Mouse (Mus musculus): ENCODE data around the gene Helt. TPM values are rescaled to one million over a fixed set of nuclear protein-coding genes. Genes with fewer than 3 reads are reported as not detected.
"Not testable (repeated sequence)": the region's sequence is repeated elsewhere in the genome, so short reads cannot be mapped to it uniquely, and the experiment has no call there.

The Helt gene
- polyA plus RNA-seq, 1 experiment from 2014 or later = not detected

DNA sequence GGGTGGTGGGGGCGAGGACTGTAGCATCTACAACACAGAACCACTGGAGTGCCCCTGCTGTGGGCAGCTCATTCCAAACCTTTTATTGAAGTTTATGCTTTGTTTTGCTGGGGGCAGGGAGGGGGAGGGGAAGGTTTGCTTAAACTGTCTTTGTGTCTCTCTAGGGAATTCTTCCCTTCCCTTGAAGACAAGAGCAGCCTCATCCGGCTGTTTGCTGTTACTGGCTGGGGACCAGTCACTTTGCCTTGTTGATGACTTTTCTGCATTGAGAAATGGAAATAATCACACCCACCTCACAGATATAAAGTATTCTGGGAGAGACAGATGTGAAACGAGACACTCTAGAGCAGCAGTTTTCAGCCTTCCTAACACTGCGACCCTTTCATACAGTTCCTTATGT lies 27.7 kb downstream of the Helt start:
- Histone ChIP-seq H3K9me3 (ENCODE audit: control insufficient read depth, low read length) (no peaks in the 10 kb centered on the region), H3K36me3 (ENCODE audit: control insufficient read depth, insufficient read depth, low read length) (no peaks in the 10 kb centered on the region), H3K4me2 (ENCODE audit: low read length) (no peak overlapping the region), H3K9ac (ENCODE audit: low read length) (no peak overlapping the region), H3K4me3 (ENCODE audit: low read depth, low read length) (no peak overlapping the region), H3K27ac (ENCODE audit: low read depth) (no peak overlapping the region), H3K4me1 (replicated peaks; ENCODE audit: control insufficient read depth, insufficient read depth, low read length) (no peaks in the 10 kb centered on the region), H3K27me3 (replicated peaks; ENCODE audit: control insufficient read depth, insufficient read depth, low read length) (no peaks in the 10 kb centered on the region)
- DNase-seq (ENCODE audit: low spot score) (no peak), ATAC-seq (replicated peaks; ENCODE audit: low FRiP score, low TSS enrichment, low read depth) (no peak)
- 49% methylated on average over 4 of the region's 4 CpGs for WGBS

DNA sequence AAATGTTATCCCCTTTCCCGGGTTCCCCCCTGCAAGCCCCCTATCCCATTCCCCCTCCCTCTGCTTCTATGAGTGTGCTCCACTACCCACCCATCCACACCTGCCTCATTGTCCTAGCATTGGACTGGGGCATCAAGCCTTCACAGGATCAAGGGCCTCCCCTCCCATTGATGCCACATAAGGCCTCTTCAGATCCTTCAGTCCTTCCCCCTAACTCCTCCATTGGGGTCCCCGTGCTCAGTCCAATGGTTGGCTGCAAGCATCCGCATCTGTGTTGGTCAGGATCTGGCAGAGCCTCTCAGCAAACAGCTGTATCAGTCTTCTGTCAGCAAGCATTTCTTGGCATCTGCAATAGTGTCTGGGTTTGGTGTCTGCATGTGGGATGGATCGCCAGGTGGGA lies 30.3 kb downstream of the Helt start:
- not testable (repeated sequence) for H3K27ac ChIP-seq (ENCODE audit: low read depth); H3K4me3 ChIP-seq (ENCODE audit: low read depth, low read length); DNase-seq (ENCODE audit: low spot score); H3K9ac ChIP-seq (ENCODE audit: low read length); H3K4me1 ChIP-seq (replicated peaks; ENCODE audit: control insufficient read depth, insufficient read depth, low read length); ATAC-seq (replicated peaks; ENCODE audit: low FRiP score, low TSS enrichment, low read depth); H3K36me3 ChIP-seq (ENCODE audit: control insufficient read depth, insufficient read depth, low read length); H3K27me3 ChIP-seq (replicated peaks; ENCODE audit: control insufficient read depth, insufficient read depth, low read length); H3K9me3 ChIP-seq (ENCODE audit: control insufficient read depth, low read length); H3K4me2 ChIP-seq (ENCODE audit: low read length)
- WGBS = 87% methylated on average over 4 of the region's 4 CpGs

GRCm38 (mm10) chr8:46257921-46258682 lies 36.4 kb downstream of the Helt start:
- H3K9ac ChIP-seq (ENCODE audit: low read length) = no peak overlapping the region
- DNase-seq (ENCODE audit: low spot score) = no peak
- H3K4me3 ChIP-seq (ENCODE audit: low read depth, low read length) = no peak overlapping the region
- H3K9me3 ChIP-seq (ENCODE audit: control insufficient read depth, low read length) = no peaks in the 10 kb centered on the region
- H3K27me3 ChIP-seq (replicated peaks; ENCODE audit: control insufficient read depth, insufficient read depth, low read length) = no peaks in the 10 kb centered on the region
- 49% methylated on average over 19 of the region's 19 CpGs for WGBS
- H3K4me2 ChIP-seq (ENCODE audit: low read length) = no peak overlapping the region
- H3K4me1 ChIP-seq (replicated peaks; ENCODE audit: control insufficient read depth, insufficient read depth, low read length) = no peaks in the 10 kb centered on the region
- no peaks in the 10 kb centered on the region for H3K36me3 ChIP-seq (ENCODE audit: control insufficient read depth, insufficient read depth, low read length)
- H3K27ac ChIP-seq (ENCODE audit: low read depth) = no peak overlapping the region
- no peak for ATAC-seq (replicated peaks; ENCODE audit: low FRiP score, low TSS enrichment, low read depth)

GRCm38 (mm10) chr8:46252456-46252855 lies 42.0 kb downstream of the Helt start:
- H3K9ac ChIP-seq (ENCODE audit: low read length) = no peak overlapping the region
- H3K9me3 ChIP-seq (ENCODE audit: control insufficient read depth, low read length) = no peaks in the 10 kb centered on the region
- H3K4me1 ChIP-seq (replicated peaks; ENCODE audit: control insufficient read depth, insufficient read depth, low read length) = no peaks in the 10 kb centered on the region; the same call in 1 of the 2 replicates
- H3K27ac ChIP-seq (ENCODE audit: low read depth) = no peak overlapping the region
- no peaks in the 10 kb centered on the region for H3K27me3 ChIP-seq (replicated peaks; ENCODE audit: control insufficient read depth, insufficient read depth, low read length)
- no peaks in the 10 kb centered on the region for H3K36me3 ChIP-seq (ENCODE audit: control insufficient read depth, insufficient read depth, low read length)
- ATAC-seq (replicated peaks; ENCODE audit: low FRiP score, low TSS enrichment, low read depth) = no peak
- no peak overlapping the region for H3K4me3 ChIP-seq (ENCODE audit: low read depth, low read length)
- H3K4me2 ChIP-seq (ENCODE audit: low read length) = peak overlapping the region; percentile 16
- no peak for DNase-seq (ENCODE audit: low spot score)
- 61% methylated on average over 13 of the region's 13 CpGs for WGBS

DNA sequence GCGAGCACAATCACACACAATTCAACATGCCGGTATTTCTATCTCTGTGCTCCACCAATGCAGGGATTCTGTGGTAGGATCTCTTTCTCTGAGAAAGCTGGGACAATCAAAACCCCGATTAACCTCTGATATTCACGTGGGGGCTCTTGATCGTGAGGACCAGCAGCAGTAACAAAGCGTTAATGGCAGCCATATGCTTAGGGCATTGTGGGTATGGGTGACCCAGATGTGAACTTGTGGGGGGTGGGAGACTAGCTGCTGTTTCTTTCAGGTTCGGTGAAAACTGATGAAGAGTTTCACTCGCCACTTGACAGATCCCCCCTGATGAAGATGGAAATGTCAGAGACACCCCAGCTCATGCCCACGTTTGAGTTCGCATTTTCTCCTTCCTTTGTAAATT lies 42.9 kb downstream of the Helt start:
- Histone ChIP-seq H3K4me2 (ENCODE audit: low read length) (peak overlapping the region; percentile 15; the same call in 1 of the 2 replicates), H3K9me3 (ENCODE audit: control insufficient read depth, low read length) (no peaks in the 10 kb centered on the region), H3K4me1 (replicated peaks; ENCODE audit: control insufficient read depth, insufficient read depth, low read length) (no peaks in the 10 kb centered on the region; the same call in 1 of the 2 replicates), H3K36me3 (ENCODE audit: control insufficient read depth, insufficient read depth, low read length) (no peaks in the 10 kb centered on the region), H3K4me3 (ENCODE audit: low read depth, low read length) (no peak overlapping the region), H3K9ac (ENCODE audit: low read length) (no peak overlapping the region), H3K27ac (ENCODE audit: low read depth) (no peak overlapping the region), H3K27me3 (replicated peaks; ENCODE audit: control insufficient read depth, insufficient read depth, low read length) (no peaks in the 10 kb centered on the region)
- whole genome bisulfite sequencing = 52% methylated on average over 10 of the region's 10 CpGs
- DNase-seq (ENCODE audit: low spot score) (no peak), ATAC-seq (replicated peaks; ENCODE audit: low FRiP score, low TSS enrichment, low read depth) (no peak)

GRCm38 (mm10) chr8:46246346-46246745 lies 48.1 kb downstream of the Helt start:
- Histone ChIP-seq H3K4me1 (replicated peaks; ENCODE audit: control insufficient read depth, insufficient read depth, low read length) (no peaks in the 10 kb centered on the region; the same call in 1 of the 2 replicates), H3K9me3 (ENCODE audit: control insufficient read depth, low read length) (no peaks in the 10 kb centered on the region), H3K27me3 (replicated peaks; ENCODE audit: control insufficient read depth, insufficient read depth, low read length) (no peaks in the 10 kb centered on the region), H3K36me3 (ENCODE audit: control insufficient read depth, insufficient read depth, low read length) (no peaks in the 10 kb centered on the region), H3K9ac (ENCODE audit: low read length) (no peak overlapping the region), H3K4me2 (ENCODE audit: low read length) (no peak overlapping the region), H3K27ac (ENCODE audit: low read depth) (no peak overlapping the region), H3K4me3 (ENCODE audit: low read depth, low read length) (no peak overlapping the region)
- DNase-seq (ENCODE audit: low spot score) = no peak
- 69% methylated on average over 11 of the region's 11 CpGs for WGBS
- ATAC-seq (replicated peaks; ENCODE audit: low FRiP score, low TSS enrichment, low read depth) = no peak

GRCm38 (mm10) chr8:46242946-46243345 lies 51.5 kb downstream of the Helt start:
- Histone ChIP-seq H3K4me2 (ENCODE audit: low read length) (no peak overlapping the region), H3K4me3 (ENCODE audit: low read depth, low read length) (no peak overlapping the region), H3K9ac (ENCODE audit: low read length) (no peak overlapping the region), H3K4me1 (replicated peaks; ENCODE audit: control insufficient read depth, insufficient read depth, low read length) (no peaks in the 10 kb centered on the region; the same call in 1 of the 2 replicates), H3K27ac (ENCODE audit: low read depth) (peak overlapping the region; percentile 27; the same call in 1 of the 2 replicates), H3K36me3 (ENCODE audit: control insufficient read depth, insufficient read depth, low read length) (no peaks in the 10 kb centered on the region), H3K27me3 (replicated peaks; ENCODE audit: control insufficient read depth, insufficient read depth, low read length) (0 out of 2 replicates have a peak, but pooled peaks cover 3% of the 10 kb centered on the region), H3K9me3 (ENCODE audit: control insufficient read depth, low read length) (no peaks in the 10 kb centered on the region)
- no peak for ATAC-seq (replicated peaks; ENCODE audit: low FRiP score, low TSS enrichment, low read depth)
- DNase-seq (ENCODE audit: low spot score) = no peak
- 22% methylated on average over 7 of the region's 7 CpGs for WGBS
